In the genomic region with DNA sequence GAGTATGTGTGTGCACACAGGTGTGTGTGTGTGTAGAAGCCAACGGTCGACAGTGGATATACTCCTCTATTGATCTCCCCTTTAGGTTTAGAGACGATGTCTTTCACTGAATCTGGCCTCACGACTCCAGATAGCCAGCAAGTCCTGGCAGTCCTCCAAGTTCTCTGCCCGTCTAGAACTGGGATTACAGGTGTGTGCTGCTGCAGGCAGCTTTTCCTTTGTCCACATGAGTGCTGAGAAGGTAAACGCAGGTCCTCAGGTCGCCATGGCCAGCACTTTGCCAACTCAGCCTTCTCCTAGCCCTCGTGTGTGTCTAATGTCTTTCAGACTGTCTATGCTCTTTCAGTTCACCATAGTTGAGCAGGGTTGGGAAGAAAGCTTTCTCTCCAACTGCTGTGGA, we compare ENCODE assay signal across 20 mouse cellular contexts.
A peak's percentile ranks its signal among the peaks of the same experiment; 100 is the strongest.
DNase-seq lines count a peak whose midpoint lies in the region; TF ChIP-seq lines count a peak whose summit lies in the region.
"Had no signal": no experiment of that assay in that cellular context is flagged by ENCODE, and none has a peak within 500 bp of the region (broad histone marks: within the 10 kb centered on the region; RNA-seq: fewer than 3 reads in every experiment).

No protein-coding gene starts in this region.

- H3K4me1 ChIP-seq in kidney, adult 2 months (ENCODE audit: control insufficient read depth, insufficient read depth, low read length): no peaks in the 10 kb centered on the region; the same call in 1 of the 2 replicates
- no peaks in the 10 kb centered on the region for H3K4me1 ChIP-seq in embryonic facial prominence, embryonic 10.5 days
- H3K4me1 ChIP-seq: forebrain, embryonic 15.5 days had no signal

- no peak overlapping the region for H3K4me3 ChIP-seq in kidney, adult 2 months (ENCODE audit: insufficient read depth, low read depth, low read length)
- H3K4me3 ChIP-seq in embryonic facial prominence, embryonic 10.5 days: no peak overlapping the region
- H3K4me3 ChIP-seq: forebrain, embryonic 15.5 days; hindbrain, embryonic 10.5 days; liver, embryonic 15.5 days had no signal

- H3K9me3 ChIP-seq in embryonic facial prominence, embryonic 10.5 days: no peaks in the 10 kb centered on the region
- H3K9me3 ChIP-seq: forebrain, embryonic 15.5 days; hindbrain, embryonic 10.5 days; liver, embryonic 15.5 days had no signal

- TF ChIP-seq POLR2A in kidney, adult 2 months (IDR thresholded peaks at IDR 0.05; ENCODE audit: low read depth, low read length): no peak

- whole genome bisulfite sequencing in kidney, adult 2 months: 67% methylated on average over 8 of the region's 8 CpGs
- 86% methylated on average over 8 of the region's 8 CpGs for WGBS in embryonic facial prominence, embryonic 10.5 days

- no peaks in the 10 kb centered on the region for H3K36me3 ChIP-seq in kidney, adult 2 months (ENCODE audit: control insufficient read depth, insufficient read depth, low read length)
- H3K36me3 ChIP-seq in embryonic facial prominence, embryonic 10.5 days (replicated peaks): no peaks in the 10 kb centered on the region
- H3K36me3 ChIP-seq: forebrain, embryonic 15.5 days; hindbrain, embryonic 10.5 days; liver, embryonic 15.5 days had no signal

- no peak for TF ChIP-seq CTCF in kidney, adult 2 months (conservative IDR thresholded peaks at IDR 0.05; ENCODE audit: insufficient read depth, insufficient read length, low read depth, low read length)

- no peak overlapping the region for H3K27ac ChIP-seq in kidney, adult 2 months (ENCODE audit: insufficient read depth, low read depth, low read length)
- H3K27ac ChIP-seq in embryonic facial prominence, embryonic 10.5 days (replicated peaks): no peak overlapping the region
- H3K27ac ChIP-seq: forebrain, embryonic 15.5 days; hindbrain, embryonic 10.5 days; liver, embryonic 15.5 days had no signal

- no peaks in the 10 kb centered on the region for H3K27me3 ChIP-seq in kidney, adult 2 months (replicated peaks; ENCODE audit: control insufficient read depth, insufficient read depth, low read length)
- no peaks in the 10 kb centered on the region for H3K27me3 ChIP-seq in embryonic facial prominence, embryonic 10.5 days (replicated peaks; ENCODE audit: low read depth, poor library complexity, severe bottlenecking)
- H3K27me3 ChIP-seq: forebrain, embryonic 15.5 days; liver, embryonic 15.5 days had no signal

- DNase-seq in heart, adult 11 months: peak; percentile 81
- DNase-seq in heart, postnatal 25 days (ENCODE audit: low spot score): no peak
- DNase-seq in kidney, postnatal 14 days: peak; percentile 9
- no peak for DNase-seq in kidney, adult 2 months
- peak; percentile 6 for DNase-seq in embryonic facial prominence, embryonic 10.5 days (ENCODE audit: low spot score)
- peak; percentile 46 for DNase-seq in lung, postnatal 36 days
- DNase-seq in cerebellum, adult 11-12 months: no peak
- DNase-seq: adrenal gland, adult 8-10 months; cerebellum, adult 8-10 months; gastrocnemius, postnatal 10 days; left cerebral cortex, postnatal 4 days; liver; midbrain, embryonic 14.5 days; retina, postnatal 1 day; right cerebral cortex, postnatal 25 days; spleen, adult 18-20 months; thymus, postnatal 25 days had no signal

- intact Hi-C loops in heart, postnatal 25 days (cut with DNase I): no loop called here

Comparison
In these comparisons a context has a peak if more than half of its experiments do, and no peak if none do; other contexts are left out.
1. DNase-seq: peak in heart, adult 11 months (single experiment), kidney, postnatal 14 days (single experiment), embryonic facial prominence, embryonic 10.5 days (single experiment) and lung, postnatal 36 days (single experiment); none in heart, postnatal 25 days (single experiment), kidney, adult 2 months (single experiment) and cerebellum, adult 11-12 months (single experiment).